Mouse (Mus musculus): ENCODE data around the gene Cd6. TPM values are rescaled to one million over a fixed set of nuclear protein-coding genes. Genes with fewer than 3 reads are reported as not detected.

Cd6 gene
- polyA plus RNA-seq, 1 experiment: 0.32 TPM

- no peak for DNase-seq (ENCODE audit: low read depth)
These were observed 28.0 kb downstream of the Cd6 start for GRCm38 (mm10) chr19:10801906-10802305.

GRCm38 (mm10) chr19:10801070-10801469, 28.8 kb downstream of the Cd6 start:
- no peak for DNase-seq (ENCODE audit: low read depth)

GRCm38 (mm10) chr19:10799155-10799554, 30.7 kb downstream of the Cd6 start:
- DNase-seq (ENCODE audit: low read depth): no peak

GRCm38 (mm10) chr19:10798576-10798975, 31.3 kb downstream of the Cd6 start:
- DNase-seq (ENCODE audit: low read depth): no peak

GRCm38 (mm10) chr19:10794916-10795315, 34.9 kb downstream of the Cd6 start:
- no peak for DNase-seq (ENCODE audit: low read depth)

DNA sequence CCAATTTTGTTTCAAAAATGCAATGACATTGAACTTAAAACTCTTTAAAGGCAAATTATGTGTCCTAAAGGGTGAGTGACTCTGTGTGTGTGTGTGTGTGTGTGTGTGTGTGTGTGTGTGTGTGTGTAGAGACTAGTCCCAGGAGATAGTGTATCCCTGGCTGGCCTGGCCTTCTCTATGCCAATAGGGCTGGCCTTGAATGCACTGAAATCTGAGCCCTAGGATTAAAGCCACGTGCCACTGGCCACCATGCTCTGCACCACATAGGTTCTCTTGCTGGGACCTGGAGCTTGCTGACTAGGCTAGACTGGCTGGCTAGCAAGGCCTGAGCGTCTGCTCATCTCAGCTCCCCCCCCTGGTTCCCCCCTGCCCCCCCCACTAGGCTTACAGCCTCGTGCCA, 36.8 kb downstream of the Cd6 start:
- no peak for DNase-seq (ENCODE audit: low read depth)

DNA sequence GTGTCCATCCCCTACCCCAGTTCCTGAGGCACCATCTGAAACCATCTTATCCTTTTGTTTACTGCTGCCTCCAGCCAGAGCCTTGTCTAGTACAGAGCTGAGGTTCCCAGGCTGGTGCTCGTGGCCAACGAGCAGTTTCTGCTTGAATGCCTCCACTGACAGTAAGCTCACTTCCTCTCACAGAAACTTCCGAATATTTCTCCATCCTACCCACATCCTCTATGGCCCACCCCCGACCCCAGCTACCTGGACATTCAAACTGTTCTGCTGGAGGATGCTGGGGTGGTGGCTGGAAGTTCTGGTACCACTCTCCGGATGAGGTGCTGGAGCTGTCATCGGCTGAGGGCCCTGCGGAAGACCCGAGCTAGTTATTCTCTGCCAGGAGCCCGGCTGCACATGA, 39.5 kb downstream of the Cd6 start:
- DNase-seq (ENCODE audit: low read depth): no peak

GRCm38 (mm10) chr19:10788242-10788641, 41.6 kb downstream of the Cd6 start:
- DNase-seq (ENCODE audit: low read depth): no peak

DNA sequence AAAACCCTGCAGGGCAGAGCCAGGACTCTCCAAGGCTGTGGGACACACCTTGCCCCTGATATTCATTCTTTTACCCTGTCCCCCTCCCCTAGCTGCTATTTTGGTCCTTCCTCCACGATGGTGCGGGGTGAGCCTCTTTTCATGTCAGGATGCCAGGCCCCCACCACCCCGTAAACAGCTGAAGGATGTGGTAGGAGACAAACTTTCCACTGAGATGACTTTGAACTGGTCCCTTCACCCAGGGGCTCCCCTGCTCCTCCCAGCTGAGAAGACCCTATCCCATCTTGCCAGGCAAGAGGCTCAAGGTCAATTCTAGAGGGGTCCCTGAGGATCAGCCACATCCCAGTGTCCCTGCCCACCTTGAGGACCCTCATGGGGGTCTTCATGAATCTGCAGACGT, 42.5 kb downstream of the Cd6 start:
- DNase-seq (ENCODE audit: low read depth): no peak

DNA sequence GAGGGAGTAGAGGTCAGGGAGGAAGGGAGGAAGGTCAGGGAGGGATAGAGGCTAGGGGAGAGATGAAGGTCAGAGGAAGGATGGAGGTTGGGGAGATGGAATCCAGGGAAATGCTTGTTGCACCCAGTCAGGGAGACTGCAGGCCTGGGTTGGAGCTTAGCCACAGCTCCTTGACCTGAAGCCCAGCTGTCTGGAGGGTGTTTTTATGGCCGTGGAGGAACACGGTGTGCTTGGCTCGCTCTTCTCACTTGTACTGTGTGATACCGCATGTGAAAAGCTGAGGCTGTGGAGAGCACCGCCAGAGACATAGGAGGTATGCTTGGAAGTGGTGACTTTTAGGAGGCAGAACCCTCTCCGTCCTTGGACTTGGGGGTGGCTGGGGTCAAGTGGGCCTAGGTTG, 43.1 kb downstream of the Cd6 start:
- no peak for DNase-seq (ENCODE audit: low read depth)

DNA sequence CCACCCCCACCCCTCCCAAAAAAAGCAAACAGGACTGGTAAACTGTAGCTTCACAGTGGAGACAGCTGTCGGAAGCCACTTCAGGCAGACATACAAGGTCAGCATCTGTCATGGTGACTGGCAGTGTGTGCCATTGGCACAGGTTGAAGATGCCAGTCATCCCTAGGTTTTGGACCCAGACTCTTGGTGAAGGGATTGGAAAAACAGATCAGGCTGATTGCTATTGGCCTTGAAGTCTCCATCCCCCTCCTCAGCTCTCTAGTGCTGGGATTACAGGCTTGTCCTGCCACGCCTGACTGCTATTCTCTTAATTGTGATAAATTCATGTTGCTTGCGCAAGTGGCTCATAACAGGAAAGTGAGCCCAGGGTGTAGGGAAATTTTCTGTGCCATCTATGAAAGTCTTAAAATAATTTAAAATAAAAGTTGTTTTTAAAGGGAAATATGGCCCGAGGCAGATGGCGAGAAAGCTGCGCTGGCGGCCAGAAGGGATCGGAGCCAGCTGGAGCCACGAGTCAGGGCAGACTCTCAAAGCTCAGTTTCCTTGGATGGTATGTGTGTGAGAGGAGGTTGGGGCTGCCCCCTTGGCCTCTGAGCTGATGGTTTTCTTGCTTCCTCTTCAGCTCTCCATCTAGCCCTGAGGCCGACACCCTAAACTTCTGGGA, 44.9 kb downstream of the Cd6 start:
- no peak for DNase-seq (ENCODE audit: low read depth)

GRCm38 (mm10) chr19:10784061-10784460, 45.8 kb downstream of the Cd6 start:
- no peak for DNase-seq (ENCODE audit: low read depth)

- no peak for DNase-seq (ENCODE audit: low read depth)
These were observed 46.7 kb downstream of the Cd6 start for GRCm38 (mm10) chr19:10783168-10783567.

- DNase-seq (ENCODE audit: low read depth): no peak
These were observed 48.2 kb downstream of the Cd6 start for GRCm38 (mm10) chr19:10781641-10782040.

DNA sequence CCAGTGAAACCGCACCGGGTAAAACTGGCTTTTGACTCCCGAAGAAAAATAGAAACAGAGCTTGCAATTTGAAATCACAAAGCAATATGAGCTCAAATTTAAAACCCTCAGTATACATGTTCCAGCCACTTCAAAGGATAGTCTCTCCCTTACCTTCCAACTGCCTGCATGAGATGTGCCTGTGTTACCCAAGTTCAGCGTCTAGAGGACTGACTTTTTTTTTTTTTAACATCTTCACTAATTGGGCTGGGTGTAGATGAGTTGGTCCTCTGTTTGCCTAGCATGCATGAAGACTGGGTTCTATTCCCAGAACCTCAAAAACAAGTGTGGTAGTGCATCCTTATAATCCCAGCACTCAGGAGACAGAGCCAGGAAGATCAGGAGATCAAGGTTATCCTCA, 53.0 kb downstream of the Cd6 start:
- no peak for DNase-seq (ENCODE audit: low read depth)

DNA sequence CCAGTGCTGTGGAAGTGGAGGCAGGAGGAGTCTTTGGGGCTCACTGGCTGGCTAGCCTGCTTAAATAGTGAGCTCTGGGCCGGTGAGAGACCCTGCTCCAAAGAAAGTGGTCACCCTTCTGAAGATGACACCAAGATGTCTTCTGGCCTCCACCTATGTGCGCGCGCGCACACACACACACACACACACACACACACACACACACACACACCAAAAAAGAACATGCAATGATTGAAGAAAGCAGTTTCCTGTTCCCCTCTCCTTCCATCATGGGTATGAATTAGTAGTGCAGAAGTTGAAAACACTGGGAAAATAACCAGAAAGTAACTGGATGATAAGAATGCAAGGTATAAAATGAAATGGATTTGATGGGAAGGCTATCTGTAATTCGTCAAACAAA, 55.7 kb downstream of the Cd6 start:
- no peak for DNase-seq (ENCODE audit: low read depth)

DNA sequence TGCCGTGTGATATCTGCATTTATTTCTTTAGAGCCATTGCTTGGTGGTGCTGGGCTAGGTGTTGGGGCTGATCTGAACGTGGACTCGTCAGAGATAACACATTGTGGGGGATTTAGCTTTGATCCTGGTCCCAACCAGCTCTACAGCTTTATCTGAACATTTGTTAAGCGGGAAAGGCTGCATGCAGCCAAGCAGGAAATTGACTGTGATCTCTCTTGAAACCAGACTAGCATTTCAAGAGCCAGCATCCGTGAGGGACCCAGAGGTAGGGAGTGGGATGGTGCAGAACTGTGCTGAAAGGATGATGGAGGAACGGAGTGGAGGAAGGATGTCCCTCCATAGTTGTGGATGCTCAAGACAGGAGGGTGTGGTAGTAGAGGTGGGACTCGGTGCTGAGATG, 56.5 kb downstream of the Cd6 start:
- no peak for DNase-seq (ENCODE audit: low read depth)

GRCm38 (mm10) chr19:10772866-10773265, 57.0 kb downstream of the Cd6 start:
- DNase-seq (ENCODE audit: low read depth): no peak

DNA sequence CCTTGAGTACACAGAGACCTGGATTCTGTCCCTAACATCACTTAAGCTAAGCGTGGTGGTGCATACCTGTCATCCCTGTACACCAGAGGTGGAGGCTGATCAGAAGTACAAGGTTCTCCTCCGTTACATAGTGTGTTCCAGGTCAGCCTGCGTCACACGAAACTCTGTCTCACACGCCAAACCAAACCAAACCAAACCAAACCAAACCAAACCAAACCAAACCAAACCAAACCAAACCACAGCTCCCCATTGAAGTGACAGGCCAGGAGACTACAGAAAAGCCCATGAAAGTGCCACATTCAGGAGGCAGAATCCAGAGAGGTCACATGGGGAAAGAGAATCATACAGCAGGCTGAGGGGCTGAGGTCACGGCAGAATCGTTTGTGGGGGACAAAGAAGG, 57.9 kb downstream of the Cd6 start:
- DNase-seq (ENCODE audit: low read depth): no peak

GRCm38 (mm10) chr19:10769429-10770195, 60.2 kb downstream of the Cd6 start:
- no peak for DNase-seq (ENCODE audit: low read depth)

- no peak for DNase-seq (ENCODE audit: low read depth)
These were observed 61.0 kb downstream of the Cd6 start for GRCm38 (mm10) chr19:10768694-10769428.

- DNase-seq (ENCODE audit: low read depth): no peak
These were observed 62.2 kb downstream of the Cd6 start for GRCm38 (mm10) chr19:10767631-10768030.

Measured in gonadal fat pad, adult 2 months (tissue).